Mouse (Mus musculus): ENCODE measurements around the gene C1qa. TPM values are rescaled to one million over a fixed set of nuclear protein-coding genes. Genes with fewer than 3 reads are reported as not detected.

C1qa gene
- polyA plus RNA-seq, 1 experiment = 258 TPM

- WGBS = 17% methylated on average over 15 of the region's 15 CpGs
Measured at GRCm38 (mm10) chr4:136895861-136896260, 2.7 kb downstream of the C1qa start.

GRCm38 (mm10) chr4:136894821-136895220 lies 3.8 kb downstream of the C1qa start:
- no peak overlapping the region for H3K4me3 ChIP-seq (ENCODE audit: control insufficient read depth, insufficient read depth, low read length)
- H3K27ac ChIP-seq (ENCODE audit: control insufficient read depth, insufficient read depth, low read length) = no peak overlapping the region
- no peak for DNase-seq
- H3K4me1 ChIP-seq (replicated peaks; ENCODE audit: control insufficient read depth, insufficient read depth, low read length) = no peaks in the 10 kb centered on the region
- no peaks in the 10 kb centered on the region for H3K36me3 ChIP-seq (ENCODE audit: control insufficient read depth, insufficient read depth, low read length)
- 66% methylated on average over 4 of the region's 4 CpGs for WGBS
- TF ChIP-seq POLR2A (IDR thresholded peaks at IDR 0.05; ENCODE audit: control insufficient read depth, extremely low read depth, insufficient read depth, low read length, poor library complexity) (no peak), CTCF (IDR thresholded peaks at IDR 0.05; ENCODE audit: borderline replicate concordance, control insufficient read depth, extremely low read depth, insufficient read depth, low read length, poor library complexity) (no peak)
- no peaks in the 10 kb centered on the region for H3K27me3 ChIP-seq (ENCODE audit: control insufficient read depth, insufficient read depth, low read length)

More at GRCm38 (mm10) chr4:136895861-136896260, 2.7 kb downstream of the C1qa start:
- Histone ChIP-seq H3K4me1 (replicated peaks; ENCODE audit: control insufficient read depth, insufficient read depth, low read length) (no peaks in the 10 kb centered on the region), H3K4me3 (ENCODE audit: control insufficient read depth, insufficient read depth, low read length) (no peak overlapping the region), H3K27ac (ENCODE audit: control insufficient read depth, insufficient read depth, low read length) (no peak overlapping the region), H3K36me3 (ENCODE audit: control insufficient read depth, insufficient read depth, low read length) (no peaks in the 10 kb centered on the region), H3K27me3 (ENCODE audit: control insufficient read depth, insufficient read depth, low read length) (no peaks in the 10 kb centered on the region)
- TF ChIP-seq POLR2A (IDR thresholded peaks at IDR 0.05; ENCODE audit: control insufficient read depth, extremely low read depth, insufficient read depth, low read length, poor library complexity) (no peak), CTCF (IDR thresholded peaks at IDR 0.05; ENCODE audit: borderline replicate concordance, control insufficient read depth, extremely low read depth, insufficient read depth, low read length, poor library complexity) (no peak)
- DNase-seq = no peak

GRCm38 (mm10) chr4:136893691-136894543 lies 4.7 kb downstream of the C1qa start:
- no peak for DNase-seq
- H3K36me3 ChIP-seq (ENCODE audit: control insufficient read depth, insufficient read depth, low read length) = no peaks in the 10 kb centered on the region
- H3K4me1 ChIP-seq (replicated peaks; ENCODE audit: control insufficient read depth, insufficient read depth, low read length) = no peaks in the 10 kb centered on the region
- H3K27me3 ChIP-seq (ENCODE audit: control insufficient read depth, insufficient read depth, low read length) = no peaks in the 10 kb centered on the region
- 8% methylated on average over 9 of the region's 9 CpGs for WGBS
- TF ChIP-seq CTCF (IDR thresholded peaks at IDR 0.05; ENCODE audit: borderline replicate concordance, control insufficient read depth, extremely low read depth, insufficient read depth, low read length, poor library complexity) (no peak), POLR2A (IDR thresholded peaks at IDR 0.05; ENCODE audit: control insufficient read depth, extremely low read depth, insufficient read depth, low read length, poor library complexity) (no peak)
- H3K4me3 ChIP-seq (ENCODE audit: control insufficient read depth, insufficient read depth, low read length) = no peak overlapping the region
- no peak overlapping the region for H3K27ac ChIP-seq (ENCODE audit: control insufficient read depth, insufficient read depth, low read length)

- no peaks in the 10 kb centered on the region for H3K4me1 ChIP-seq (replicated peaks; ENCODE audit: control insufficient read depth, insufficient read depth, low read length)
- WGBS = 12% methylated on average over 5 of the region's 5 CpGs
- no peaks in the 10 kb centered on the region for H3K27me3 ChIP-seq (ENCODE audit: control insufficient read depth, insufficient read depth, low read length)
- DNase-seq = no peak
- no peak within 1 kb of the TSS for H3K27ac ChIP-seq (ENCODE audit: control insufficient read depth, insufficient read depth, low read length)
- TF ChIP-seq POLR2A (IDR thresholded peaks at IDR 0.05; ENCODE audit: control insufficient read depth, extremely low read depth, insufficient read depth, low read length, poor library complexity) = no peak
- TF ChIP-seq CTCF (IDR thresholded peaks at IDR 0.05; ENCODE audit: borderline replicate concordance, control insufficient read depth, extremely low read depth, insufficient read depth, low read length, poor library complexity) = no peak
- H3K4me3 ChIP-seq (ENCODE audit: control insufficient read depth, insufficient read depth, low read length) = 0 out of 2 replicates have a peak within 1 kb of the TSS, but pooled peaks have one; percentile 8
- H3K36me3 ChIP-seq (ENCODE audit: control insufficient read depth, insufficient read depth, low read length) = no peaks in the 10 kb centered on the region
Measured at GRCm38 (mm10) chr4:136892811-136893210, 5.8 kb downstream of the C1qa start, which contains the start of gene C1qc. Gene C1qc (minus strand): TSS chr4:136893065.

- WGBS = 72% methylated on average over 7 of the region's 7 CpGs
- TF ChIP-seq POLR2A (IDR thresholded peaks at IDR 0.05; ENCODE audit: control insufficient read depth, extremely low read depth, insufficient read depth, low read length, poor library complexity) (no peak), CTCF (IDR thresholded peaks at IDR 0.05; ENCODE audit: borderline replicate concordance, control insufficient read depth, extremely low read depth, insufficient read depth, low read length, poor library complexity) (no peak)
- H3K27me3 ChIP-seq (ENCODE audit: control insufficient read depth, insufficient read depth, low read length) = no peaks in the 10 kb centered on the region
Measured at GRCm38 (mm10) chr4:136892371-136892770, 6.2 kb downstream of the C1qa start.

GRCm38 (mm10) chr4:136891115-136891514 lies 7.5 kb downstream of the C1qa start:
- no peak for DNase-seq
- Histone ChIP-seq H3K4me1 (replicated peaks; ENCODE audit: control insufficient read depth, insufficient read depth, low read length) (no peaks in the 10 kb centered on the region), H3K27me3 (ENCODE audit: control insufficient read depth, insufficient read depth, low read length) (no peaks in the 10 kb centered on the region), H3K36me3 (ENCODE audit: control insufficient read depth, insufficient read depth, low read length) (no peaks in the 10 kb centered on the region), H3K27ac (ENCODE audit: control insufficient read depth, insufficient read depth, low read length) (no peak overlapping the region), H3K4me3 (ENCODE audit: control insufficient read depth, insufficient read depth, low read length) (no peak overlapping the region)
- 75% methylated on average over 4 of the region's 4 CpGs for WGBS
- TF ChIP-seq POLR2A (IDR thresholded peaks at IDR 0.05; ENCODE audit: control insufficient read depth, extremely low read depth, insufficient read depth, low read length, poor library complexity) = no peak

More at GRCm38 (mm10) chr4:136892371-136892770, 6.2 kb downstream of the C1qa start:
- Histone ChIP-seq H3K4me1 (replicated peaks; ENCODE audit: control insufficient read depth, insufficient read depth, low read length) (no peaks in the 10 kb centered on the region), H3K36me3 (ENCODE audit: control insufficient read depth, insufficient read depth, low read length) (no peaks in the 10 kb centered on the region), H3K27ac (ENCODE audit: control insufficient read depth, insufficient read depth, low read length) (no peak overlapping the region), H3K4me3 (ENCODE audit: control insufficient read depth, insufficient read depth, low read length) (no peak overlapping the region)
- DNase-seq = no peak
